Mouse (Mus musculus) forebrain, embryonic 14.5 days (tissue): ENCODE measurements around the gene Plcb3. TPM values are rescaled to one million over a fixed set of nuclear protein-coding genes. Genes with fewer than 3 reads are reported as not detected.

Experiments
- ATAC-seq: fragments of 200-750 bp; cut with Nextera tagmentation; 2 replicates; pipeline ENCODE4 v1.8.0; 2017; ENCODE audit warnings: mild to moderate bottlenecking, moderate library complexity
- DNase-seq: peaks from one replicate; pipeline ENCODE4 v3.0.0-alpha.2; 2015; ENCODE audit warnings: low spot score
- H3K27ac ChIP-seq: fragments of 300-500 bp; sonication (generic); 2 replicates; pipeline ENCODE4 v1.5.1; 2014; ENCODE audit warnings: low read depth, mild to moderate bottlenecking, control low read depth, low read length, moderate library complexity
- H3K27me3 ChIP-seq: fragments of 300-500 bp; sonication (generic); replicated peaks from 2 replicates; pipeline ENCODE4 v1.6.1; 2014; ENCODE audit warnings: low read length, control low read depth, mixed read lengths; ENCODE audit not compliant: control insufficient read depth, insufficient read depth
- H3K36me3 ChIP-seq: fragments of 300-500 bp; sonication (generic); 2 replicates; pipeline ENCODE4 v1.6.1; 2014; ENCODE audit warnings: low read length, control low read depth; ENCODE audit not compliant: control insufficient read depth, insufficient read depth
- H3K4me1 ChIP-seq: fragments of 300-500 bp; sonication (generic); 2 replicates; pipeline ENCODE4 v1.6.1; 2014; ENCODE audit warnings: antibody characterized with exemption, low read length, control low read depth; ENCODE audit not compliant: control insufficient read depth, insufficient read depth
- H3K4me2 ChIP-seq: fragments of 300-500 bp; sonication (generic); 2 replicates; pipeline ENCODE4 v1.6.1; 2014; ENCODE audit warnings: mild to moderate bottlenecking, control low read depth, low read length
- H3K4me3 ChIP-seq: fragments of 300-500 bp; sonication (generic); 2 replicates; pipeline ENCODE4 v1.5.1; 2014; ENCODE audit warnings: low read depth, low read length, control low read depth
- H3K9ac ChIP-seq: fragments of 300-500 bp; sonication (generic); 2 replicates; pipeline ENCODE4 v1.6.1; 2014; ENCODE audit warnings: mild to moderate bottlenecking, low read length, control low read depth, moderate library complexity
- H3K9me3 ChIP-seq: fragments of 300-500 bp; sonication (generic); replicated peaks from 2 replicates; pipeline ENCODE4 v1.6.1; 2016; ENCODE audit warnings: low read length, control low read depth, mixed read lengths; ENCODE audit not compliant: control insufficient read depth
- WGBS: fragments of 180-500 bp; shearing (Covaris S2); extraction: QIAGEN DNeasy Blood & Tissue Kit; methylation state at CpG from one replicate; pipeline ENCODE4 v1.1.7; 2014; 5-methylcytosine and 5-hydroxymethylcytosine counted together
- polyA plus RNA-seq: library from polyadenylated mRNA; unstranded; fragments of >200 nt; fragmentation: Nextera tagmentation; extraction: Ambion mirVana; gene quantifications from 2 replicates; pipeline ENCODE4 v1.2.1, GENCODE M21; 2014

Plcb3 gene
- polyA plus RNA-seq, 1 experiment from 2014 or later, result 6.7 TPM

- Histone ChIP-seq H3K4me3 (peak overlapping the region; percentile 58), H3K4me2 (peak overlapping the region; percentile 94), H3K4me1 (peaks cover 12% of the 10 kb centered on the region), H3K27me3 (no peaks in the 10 kb centered on the region), H3K9ac (peak overlapping the region; percentile 80), H3K9me3 (no peaks in the 10 kb centered on the region), H3K27ac (0 out of 2 replicates have a peak overlapping the region, but pooled peaks have one; percentile 94), H3K36me3 (peaks cover 10% of the 10 kb centered on the region; the same call in 1 of the 2 replicates)
- ATAC-seq (no peak), DNase-seq (no peak)
- 57% methylated on average over 5 of the region's 5 CpGs for WGBS
Measured at GRCm38 (mm10) chr19:6949951-6950350, 26.3 kb downstream of the Plcb3 start.

- Histone ChIP-seq H3K36me3 (peaks cover 9% of the 10 kb centered on the region; the same call in 1 of the 2 replicates), H3K4me2 (0 out of 2 replicates have a peak overlapping the region, but pooled peaks have one; percentile 94), H3K4me1 (peaks cover 12% of the 10 kb centered on the region), H3K27ac (no peak overlapping the region), H3K4me3 (no peak overlapping the region), H3K9me3 (no peaks in the 10 kb centered on the region), H3K9ac (no peak overlapping the region), H3K27me3 (no peaks in the 10 kb centered on the region)
- DNase-seq (no peak), ATAC-seq (no peak)
- WGBS, result 90% methylated on average over 5 of the region's 5 CpGs
Measured at GRCm38 (mm10) chr19:6949532-6949931, 26.7 kb downstream of the Plcb3 start.

- no peak overlapping the region for H3K27ac ChIP-seq
- H3K9ac ChIP-seq, result no peak overlapping the region
- 75% methylated on average over 4 of the region's 4 CpGs for WGBS
- H3K9me3 ChIP-seq, result no peaks in the 10 kb centered on the region
- DNase-seq (no peak), ATAC-seq (no peak)
- no peak overlapping the region for H3K4me2 ChIP-seq
- H3K36me3 ChIP-seq, result peaks cover 9% of the 10 kb centered on the region; the same call in 1 of the 2 replicates
- H3K4me1 ChIP-seq, result peaks cover 12% of the 10 kb centered on the region
- H3K27me3 ChIP-seq, result no peaks in the 10 kb centered on the region
- H3K4me3 ChIP-seq, result no peak overlapping the region
Measured at GRCm38 (mm10) chr19:6948186-6948585, 28.1 kb downstream of the Plcb3 start.

- Histone ChIP-seq H3K9me3 (no peaks in the 10 kb centered on the region), H3K27me3 (no peaks in the 10 kb centered on the region), H3K36me3 (peaks cover 9% of the 10 kb centered on the region; the same call in 1 of the 2 replicates), H3K4me2 (no peak overlapping the region), H3K27ac (no peak overlapping the region), H3K9ac (no peak overlapping the region), H3K4me3 (no peak overlapping the region), H3K4me1 (peaks cover 13% of the 10 kb centered on the region)
- no peak for ATAC-seq
- 47% methylated on average over 4 of the region's 4 CpGs for WGBS
- no peak for DNase-seq
Measured at GRCm38 (mm10) chr19:6947742-6948141, 28.5 kb downstream of the Plcb3 start.

- Histone ChIP-seq H3K9ac (no peak overlapping the region), H3K36me3 (peaks cover 9% of the 10 kb centered on the region; the same call in 1 of the 2 replicates), H3K4me3 (no peak overlapping the region), H3K4me2 (no peak overlapping the region), H3K4me1 (peaks cover 23% of the 10 kb centered on the region), H3K9me3 (no peaks in the 10 kb centered on the region), H3K27ac (no peak overlapping the region), H3K27me3 (no peaks in the 10 kb centered on the region)
- DNase-seq, result no peak
- WGBS, result 95% methylated on average over 6 of the region's 6 CpGs
- no peak for ATAC-seq
Measured at GRCm38 (mm10) chr19:6943709-6944108, 32.6 kb downstream of the Plcb3 start.

GRCm38 (mm10) chr19:6942764-6943163, 33.5 kb downstream of the Plcb3 start:
- peak overlapping the region; percentile 91 for H3K27ac ChIP-seq
- peak overlapping the region; percentile 86 for H3K9ac ChIP-seq
- H3K27me3 ChIP-seq, result no peaks in the 10 kb centered on the region
- H3K36me3 ChIP-seq, result peaks cover 9% of the 10 kb centered on the region; the same call in 1 of the 2 replicates
- ATAC-seq (no peak), DNase-seq (no peak)
- peaks cover 25% of the 10 kb centered on the region for H3K4me1 ChIP-seq
- no peaks in the 10 kb centered on the region for H3K9me3 ChIP-seq
- WGBS, result 28% methylated on average over 5 of the region's 5 CpGs
- peak overlapping the region; percentile 97 for H3K4me2 ChIP-seq
- peak overlapping the region; percentile 77 for H3K4me3 ChIP-seq

- ATAC-seq (peak; percentile 83), DNase-seq (peak; percentile 90)
- Histone ChIP-seq H3K27ac (peak within 1 kb of the TSS; percentile 91), H3K4me1 (peaks cover 25% of the 10 kb centered on the region), H3K36me3 (peaks cover 9% of the 10 kb centered on the region; the same call in 1 of the 2 replicates), H3K4me2 (peak within 1 kb of the TSS; percentile 97), H3K9me3 (no peaks in the 10 kb centered on the region), H3K9ac (peak within 1 kb of the TSS; percentile 86), H3K27me3 (no peaks in the 10 kb centered on the region), H3K4me3 (peak within 1 kb of the TSS; percentile 77)
- under 1% methylated on average over 27 of the region's 27 CpGs for WGBS
Measured at GRCm38 (mm10) chr19:6942249-6942691, 34.0 kb downstream of the Plcb3 start, which contains the start of gene Gpr137. Gene Gpr137, minus strand, starts transcription at chr19:6942480.

GRCm38 (mm10) chr19:6941372-6942248, 34.7 kb downstream of the Plcb3 start, which contains the start of gene Bad:
Gene Bad, plus strand, starts transcription at chr19:6941861.
- Histone ChIP-seq H3K9me3 (no peaks in the 10 kb centered on the region), H3K27me3 (no peaks in the 10 kb centered on the region), H3K27ac (peak within 1 kb of the TSS; percentile 91), H3K9ac (peak within 1 kb of the TSS; percentile 86), H3K4me2 (peak within 1 kb of the TSS; percentile 97), H3K4me1 (peaks cover 25% of the 10 kb centered on the region), H3K36me3 (peaks cover 9% of the 10 kb centered on the region; the same call in 1 of the 2 replicates), H3K4me3 (peak within 1 kb of the TSS; percentile 77)
- DNase-seq (peak; percentile 95), ATAC-seq (peak; percentile 88)
- under 1% methylated on average over 83 of the region's 83 CpGs for WGBS
